Mouse (Mus musculus) thymus, adult 2 months (tissue): ENCODE data around the gene Zdhhc6. TPM values are rescaled to one million over a fixed set of nuclear protein-coding genes. Genes with fewer than 3 reads are reported as not detected.

Source experiments
- DNase-seq: peaks from one replicate; pipeline ENCODE4 v3.0.0; 2021
- H3K27ac ChIP-seq: fragments of 200-500 bp; 2 replicates; pipeline ENCODE4 v1.5.1; 2012; ENCODE audit warnings: low read length, control low read depth; ENCODE audit not compliant: control insufficient read depth, insufficient read depth
- H3K27me3 ChIP-seq: fragments of 200-500 bp; 2 replicates; pipeline ENCODE4 v1.6.1; 2012; ENCODE audit warnings: mild to moderate bottlenecking, low read length, moderate library complexity, mixed read lengths; ENCODE audit not compliant: control insufficient read depth, insufficient read depth
- H3K36me3 ChIP-seq: fragments of 200-500 bp; 2 replicates; pipeline ENCODE4 v1.6.1; 2012; ENCODE audit warnings: mild to moderate bottlenecking, low read length, moderate library complexity; ENCODE audit not compliant: control insufficient read depth, insufficient read depth
- H3K4me1 ChIP-seq: fragments of 200-500 bp; replicated peaks from 2 replicates; pipeline ENCODE4 v1.6.1; 2012; ENCODE audit warnings: low read length; ENCODE audit not compliant: control insufficient read depth, insufficient read depth
- H3K4me3 ChIP-seq: fragments of 200-500 bp; 2 replicates; pipeline ENCODE4 v1.5.1; 2012; ENCODE audit warnings: mild to moderate bottlenecking, low read length, control low read depth, moderate library complexity; ENCODE audit not compliant: control insufficient read depth, insufficient read depth
- CTCF ChIP-seq: fragments of 200-500 bp; IDR thresholded peaks from 2 replicates; pipeline ENCODE4 v1.5.1; 2012; ENCODE audit warnings: mild to moderate bottlenecking, control low read depth, low read length, moderate library complexity, borderline replicate concordance; ENCODE audit not compliant: control insufficient read depth, poor library complexity, insufficient read depth; ENCODE audit errors: extremely low read depth
- POLR2A ChIP-seq: fragments of 200-500 bp; IDR thresholded peaks from 2 replicates; pipeline ENCODE4 v1.6.1; 2012; ENCODE audit warnings: mild to moderate bottlenecking, low read length, control low read depth, moderate library complexity; ENCODE audit not compliant: control insufficient read depth, poor library complexity, insufficient read depth; ENCODE audit errors: extremely low read depth
- WGBS: fragments of 180-500 bp; shearing (Covaris S2); methylation state at CpG from one replicate; pipeline ENCODE4 v1.1.7; 2018; 5-methylcytosine and 5-hydroxymethylcytosine counted together
- polyA plus RNA-seq: library from polyadenylated mRNA; depleted of rRNA; stranded (reverse); fragments of >200 nt; gene quantifications from 2 replicates; pipeline ENCODE4 v1.2.3, GENCODE M21; 2012

Gene Zdhhc6
- polyA plus RNA-seq, 1 experiment: 11.4 TPM

DNA sequence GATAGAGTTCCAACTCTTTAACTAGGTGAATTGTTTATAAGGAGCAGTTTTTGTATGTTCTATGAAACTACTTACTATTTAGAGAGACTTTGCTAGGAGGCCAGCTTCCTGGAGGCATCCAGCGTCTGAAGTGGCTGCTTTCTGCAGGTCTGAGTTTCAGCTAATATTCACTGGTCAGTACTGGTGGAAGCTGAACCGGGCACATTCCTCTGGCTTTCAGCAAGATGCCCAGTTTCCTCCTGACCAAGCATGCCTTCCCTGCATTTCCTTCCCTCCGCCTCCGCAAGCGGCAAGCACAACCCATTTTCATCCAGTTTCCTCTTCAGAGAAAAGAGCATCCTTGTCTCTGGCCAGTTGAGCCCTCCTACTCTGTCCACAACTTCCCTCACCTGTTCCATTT is 46.8 kb downstream of the Zdhhc6 start:
- TF ChIP-seq POLR2A (no peak), CTCF (no peak)
- DNase-seq: no peak
- Histone ChIP-seq H3K4me1 (peaks cover 6% of the 10 kb centered on the region), H3K27me3 (no peaks in the 10 kb centered on the region), H3K4me3 (no peak overlapping the region), H3K27ac (no peak overlapping the region), H3K36me3 (peaks cover 20% of the 10 kb centered on the region)
- WGBS: 93% methylated on average over 5 of the region's 5 CpGs

DNA sequence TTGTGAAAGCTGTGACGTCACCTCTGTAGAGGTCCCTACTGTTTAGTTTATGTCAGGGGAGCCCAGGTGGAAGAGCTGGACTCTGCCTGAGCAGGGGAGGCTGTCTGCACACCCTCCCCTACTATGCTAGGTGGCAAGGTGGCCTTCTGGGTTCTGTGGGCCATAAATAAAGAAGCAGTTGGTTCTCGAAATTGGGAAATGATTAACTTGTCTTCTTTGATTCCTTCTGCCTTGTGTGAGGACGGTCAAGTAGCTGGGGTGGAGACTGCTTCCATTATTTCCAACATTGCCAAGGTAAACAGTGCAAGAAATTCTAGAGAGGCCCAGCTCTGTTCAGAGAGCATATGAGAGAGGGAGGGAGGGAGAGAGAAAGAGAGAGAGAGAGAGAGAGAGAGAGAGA is 47.7 kb downstream of the Zdhhc6 start:
- H3K27ac ChIP-seq: no peak overlapping the region
- WGBS: 82% methylated on average over 3 of the region's 3 CpGs

DNA sequence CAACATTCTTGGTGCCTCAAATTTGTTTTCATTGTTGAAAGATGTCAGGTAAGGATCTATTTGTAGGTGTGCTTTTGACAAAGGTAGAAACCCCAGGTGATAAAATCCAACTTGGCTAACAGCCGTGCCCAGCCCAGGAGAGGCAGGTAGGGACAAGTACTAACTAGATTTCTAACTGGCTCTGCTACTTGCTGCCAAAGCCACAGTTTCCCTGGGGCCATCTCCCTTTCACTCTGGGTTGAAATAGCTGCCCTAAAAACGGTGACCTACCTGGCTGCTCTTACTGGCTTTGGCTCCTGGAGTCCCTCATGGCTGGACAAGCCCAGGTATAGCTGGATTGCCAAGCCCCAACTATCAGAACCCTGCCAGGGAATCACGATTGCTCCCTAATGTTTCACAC is 49.0 kb downstream of the Zdhhc6 start:
- TF ChIP-seq POLR2A (no peak), CTCF (no peak)
- Histone ChIP-seq H3K27me3 (no peaks in the 10 kb centered on the region), H3K4me3 (no peak overlapping the region), H3K4me1 (peaks cover 6% of the 10 kb centered on the region), H3K27ac (no peak overlapping the region), H3K36me3 (peaks cover 8% of the 10 kb centered on the region)
- 92% methylated on average over 3 of the region's 3 CpGs for WGBS
- DNase-seq: no peak

More for the DNA sequence above, 47.7 kb downstream of the Zdhhc6 start:
- no peak overlapping the region for H3K4me3 ChIP-seq
- peaks cover 16% of the 10 kb centered on the region for H3K36me3 ChIP-seq
- no peak for TF ChIP-seq CTCF
- no peak for TF ChIP-seq POLR2A
- no peaks in the 10 kb centered on the region for H3K27me3 ChIP-seq
- peaks cover 6% of the 10 kb centered on the region for H3K4me1 ChIP-seq
- no peak for DNase-seq

DNA sequence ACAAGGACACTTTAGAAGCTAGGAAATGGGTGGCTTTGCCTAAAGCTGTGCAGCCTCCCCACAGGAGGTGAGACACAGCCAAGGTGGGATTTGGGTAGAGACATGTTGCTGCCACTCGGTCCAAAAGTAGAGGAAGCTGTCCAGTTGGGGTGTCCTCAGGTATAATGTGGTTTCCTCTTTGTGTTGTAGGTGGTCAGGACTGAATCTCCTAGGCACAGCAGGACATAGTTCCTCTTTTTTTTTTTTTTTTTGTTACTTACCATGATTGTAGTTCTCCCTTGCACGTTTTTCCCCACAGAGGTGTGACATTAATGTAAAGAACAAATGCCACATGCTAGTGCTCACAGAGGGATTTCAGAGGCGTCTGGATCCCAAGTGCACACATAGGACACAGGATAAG is 50.6 kb downstream of the Zdhhc6 start:
- Histone ChIP-seq H3K27me3 (no peaks in the 10 kb centered on the region), H3K4me3 (no peak overlapping the region), H3K4me1 (peaks cover 6% of the 10 kb centered on the region), H3K36me3 (no peaks in the 10 kb centered on the region; the same call in 1 of the 2 replicates), H3K27ac (no peak overlapping the region)
- DNase-seq: no peak
- 48% methylated on average over 3 of the region's 3 CpGs for WGBS
- TF ChIP-seq CTCF: no peak
- no peak for TF ChIP-seq POLR2A

DNA sequence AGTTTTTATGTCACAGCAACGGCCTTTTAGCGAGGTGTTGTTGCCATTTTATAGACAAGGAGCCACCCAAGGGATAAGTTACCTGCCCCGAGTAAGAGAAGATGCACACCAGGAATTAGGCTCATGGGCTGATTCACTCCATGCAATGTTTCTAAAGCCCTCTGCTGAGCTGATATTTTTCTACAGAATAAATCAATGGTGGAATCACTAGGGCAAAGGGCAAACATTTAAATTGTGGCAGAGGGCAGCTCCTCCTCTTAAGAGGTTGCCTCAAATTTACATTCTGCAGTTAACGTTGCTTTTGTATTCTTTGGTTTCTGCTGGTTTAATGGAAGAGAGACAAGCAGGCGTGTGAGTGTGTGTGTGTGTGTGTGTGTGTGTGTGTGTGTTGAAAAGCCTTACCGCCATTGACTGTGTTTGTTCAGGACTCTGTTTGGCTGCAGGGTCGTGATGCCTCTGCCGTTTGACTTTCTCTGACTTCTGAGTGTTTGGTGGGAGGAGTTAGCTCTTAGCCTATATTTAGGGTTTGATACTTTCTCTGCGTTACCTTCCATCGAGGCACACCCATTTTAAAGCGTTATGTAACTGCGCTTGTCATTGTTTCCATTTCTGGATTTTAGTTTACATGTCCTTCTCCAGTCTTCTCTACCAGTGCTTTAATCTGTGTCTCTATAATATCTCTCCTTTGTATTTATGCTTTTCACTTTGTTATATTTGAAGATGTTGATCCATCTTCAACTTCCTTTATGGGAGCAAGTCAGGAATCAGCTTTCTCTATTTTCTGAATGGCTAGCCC is 55.2 kb downstream of the Zdhhc6 start:
- H3K27me3 ChIP-seq: no peaks in the 10 kb centered on the region
- no peaks in the 10 kb centered on the region for H3K36me3 ChIP-seq
- no peak for DNase-seq
- 92% methylated on average over 12 of the region's 12 CpGs for WGBS
- no peak overlapping the region for H3K4me3 ChIP-seq
- no peak for TF ChIP-seq CTCF
- no peak for TF ChIP-seq POLR2A
- H3K27ac ChIP-seq: no peak overlapping the region
- no peaks in the 10 kb centered on the region for H3K4me1 ChIP-seq

DNA sequence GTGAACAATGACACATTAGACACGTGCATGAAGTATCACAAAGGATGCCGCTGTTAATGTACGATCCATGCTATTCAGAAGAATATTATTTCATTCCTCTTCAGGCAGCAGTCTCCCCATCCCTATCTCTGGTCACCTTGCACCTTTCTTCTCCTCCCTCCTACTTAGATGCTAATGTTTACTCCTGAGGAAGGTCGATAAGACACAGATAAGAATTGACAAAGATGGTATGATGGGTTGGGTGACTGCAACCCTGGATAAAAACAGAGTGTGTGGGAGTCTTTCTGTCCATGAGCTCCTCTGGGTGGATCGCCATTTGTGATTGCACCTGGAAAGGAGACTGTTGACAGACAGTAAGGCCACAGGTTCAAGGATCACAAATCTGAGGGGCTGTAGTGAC is 57.3 kb downstream of the Zdhhc6 start:
- no peaks in the 10 kb centered on the region for H3K4me1 ChIP-seq
- no peak overlapping the region for H3K27ac ChIP-seq
- H3K36me3 ChIP-seq: no peaks in the 10 kb centered on the region
- 94% methylated on average over 5 of the region's 5 CpGs for WGBS
- no peak overlapping the region for H3K4me3 ChIP-seq
- DNase-seq: no peak
- H3K27me3 ChIP-seq: no peaks in the 10 kb centered on the region
- TF ChIP-seq POLR2A: no peak
- no peak for TF ChIP-seq CTCF

DNA sequence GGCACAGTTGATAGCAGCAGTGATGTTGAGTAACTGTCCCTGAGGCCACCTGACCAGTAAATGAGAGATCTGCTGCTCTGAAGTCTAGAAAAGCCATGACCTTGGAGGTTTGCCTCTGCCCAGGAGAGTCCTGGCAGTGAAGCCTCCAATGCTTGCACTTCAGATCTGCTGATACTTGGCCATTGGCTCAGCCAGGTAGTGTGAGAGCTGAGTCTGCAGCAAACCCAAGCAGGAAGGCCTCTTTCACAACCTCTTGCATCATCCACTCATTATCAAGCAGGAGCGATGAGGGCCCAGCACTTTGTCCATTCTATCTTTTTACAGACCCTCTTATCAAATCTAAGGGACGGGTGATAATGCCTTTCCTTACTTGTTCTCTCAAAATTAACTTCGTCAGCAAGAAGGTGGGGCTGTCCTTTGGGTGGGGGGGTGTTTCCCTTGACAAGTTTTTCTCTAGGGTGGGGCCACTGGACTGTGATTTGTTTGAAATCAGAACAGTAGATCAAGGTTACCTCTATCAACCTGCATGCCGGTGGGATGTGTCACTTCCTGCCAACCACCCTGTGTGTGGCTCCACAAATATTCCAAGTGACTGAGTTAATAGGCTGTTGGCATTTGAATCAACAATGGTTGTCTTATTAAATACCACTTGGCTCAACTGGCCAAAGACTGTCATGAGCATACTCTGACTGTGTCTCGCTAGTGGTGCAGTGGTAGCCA is 58.0 kb downstream of the Zdhhc6 start:
- H3K27ac ChIP-seq: no peak overlapping the region
- H3K27me3 ChIP-seq: no peaks in the 10 kb centered on the region
- 96% methylated on average over 5 of the region's 5 CpGs for WGBS
- no peak for TF ChIP-seq POLR2A
- TF ChIP-seq CTCF: no peak
- no peak overlapping the region for H3K4me3 ChIP-seq
- H3K4me1 ChIP-seq: no peaks in the 10 kb centered on the region
- no peak for DNase-seq
- no peaks in the 10 kb centered on the region for H3K36me3 ChIP-seq
